Mouse (Mus musculus): ENCODE measurements around the gene Cxcr4. TPM values are rescaled to one million over a fixed set of nuclear protein-coding genes. Genes with fewer than 3 reads are reported as not detected.
A peak's percentile ranks its signal among the peaks of the same experiment; 100 is the strongest.
"Not testable (repeated sequence)": the region's sequence is repeated elsewhere in the genome, so short reads cannot be mapped to it uniquely, and the experiment has no call there.

Cxcr4 gene
- total RNA-seq, 2 experiments from 2014 or later: 15.7 to 17.1 TPM

- intact Hi-C loops (cut with DNase I; ENCODE audit: low total_unique reads): no loop called here
- DNase-seq: no peak
Observed at GRCm38 (mm10) chr1:128602018-128602687, 10.1 kb upstream of the Cxcr4 start.

GRCm38 (mm10) chr1:128601307-128601706 is 9.2 kb upstream of the Cxcr4 start:
- intact Hi-C loops (cut with DNase I; ENCODE audit: low total_unique reads): no loop called here
- DNase-seq: no peak

- intact Hi-C loops (cut with DNase I; ENCODE audit: low total_unique reads): no loop called here
- DNase-seq: no peak
Observed at GRCm38 (mm10) chr1:128600549-128600948, 8.5 kb upstream of the Cxcr4 start.

GRCm38 (mm10) chr1:128597209-128597782 is 5.2 kb upstream of the Cxcr4 start:
- intact Hi-C loops (cut with DNase I; ENCODE audit: low total_unique reads): no loop called here

GRCm38 (mm10) chr1:128595528-128595927 is 3.4 kb upstream of the Cxcr4 start:
- DNase-seq: no peak
- intact Hi-C loops (cut with DNase I; ENCODE audit: low total_unique reads): no loop called here

More at GRCm38 (mm10) chr1:128597209-128597782, 5.2 kb upstream of the Cxcr4 start:
- DNase-seq: no peak

- intact Hi-C loops (cut with DNase I; ENCODE audit: low total_unique reads): no loop called here
- no peak for DNase-seq
Observed at GRCm38 (mm10) chr1:128595105-128595420, 3.0 kb upstream of the Cxcr4 start.

DNA sequence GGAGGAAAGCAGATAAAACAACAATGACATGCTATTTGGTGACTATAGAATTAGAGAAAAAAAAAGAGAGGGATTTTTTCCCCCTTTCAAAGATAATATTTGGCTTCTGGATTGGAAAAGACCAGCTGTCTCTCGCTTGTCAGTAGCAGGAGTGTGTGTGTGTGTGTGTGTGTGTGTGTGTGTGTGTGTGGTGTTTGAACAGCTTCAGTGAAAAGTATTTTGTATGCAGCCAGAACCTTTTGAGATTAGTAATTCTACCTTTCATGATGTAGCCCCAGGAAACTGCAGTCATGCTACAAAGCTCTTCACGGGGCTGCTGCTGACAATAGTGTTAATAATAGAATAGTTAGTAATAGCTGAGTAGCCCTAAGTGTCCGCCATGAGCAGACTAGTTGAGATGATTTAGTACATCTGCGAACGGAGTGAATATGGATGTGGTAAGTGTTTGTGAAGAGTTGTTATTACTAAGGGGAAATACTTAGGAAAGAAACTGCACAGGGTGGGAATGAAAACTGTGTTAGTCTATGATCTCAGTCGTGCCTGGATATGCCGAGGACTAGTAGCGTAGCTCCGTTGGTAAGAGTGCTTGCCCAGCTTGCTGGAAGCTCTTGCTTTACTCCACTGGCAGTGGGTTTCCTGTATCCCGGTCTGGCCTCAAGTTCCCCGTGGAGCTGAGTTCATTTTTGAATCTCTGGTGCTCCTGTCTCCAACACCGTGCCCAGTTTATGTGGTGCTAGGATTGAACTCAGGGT is 2.4 kb upstream of the Cxcr4 start:
- intact Hi-C loops (cut with DNase I; ENCODE audit: low total_unique reads): loop anchor here (5.0 kb wide), 1 partner anchor 228 kb away; no protein-coding TSS in a partner anchor

GRCm38 (mm10) chr1:128592961-128593501 is 938 bp upstream of the Cxcr4 start:
- intact Hi-C loops (cut with DNase I; ENCODE audit: low total_unique reads): loop anchor here (5.0 kb wide), 1 partner anchor 229 kb away; no protein-coding TSS in a partner anchor
- DNase-seq: peak; percentile 42

More for the DNA sequence above, 2.4 kb upstream of the Cxcr4 start:
- DNase-seq: no peak

DNA sequence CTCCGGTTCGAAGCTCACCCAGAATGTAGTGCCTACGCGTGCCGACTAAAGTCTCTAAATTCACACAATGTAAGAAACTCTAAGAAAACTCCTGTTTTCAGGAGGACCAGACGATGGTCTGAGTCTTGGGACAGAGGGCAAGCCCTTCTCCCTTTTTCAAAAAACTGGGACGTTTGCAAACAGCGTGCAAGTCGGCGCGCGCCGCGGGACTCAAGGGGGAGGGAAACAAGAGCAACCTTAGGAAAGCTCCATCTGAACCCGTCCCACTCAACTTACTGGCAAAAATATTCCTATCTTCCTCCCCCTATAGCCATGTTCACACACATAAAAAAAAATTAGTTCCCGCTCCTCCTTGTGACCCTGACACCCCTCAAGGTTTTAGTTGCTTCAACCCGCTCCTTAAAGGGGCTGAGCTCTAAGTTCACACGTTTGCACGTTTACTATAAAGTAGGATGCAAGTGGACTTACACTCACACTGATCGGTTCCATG is 327 bp downstream of the Cxcr4 start:
- peak; percentile 14 for DNase-seq
- intact Hi-C loops (cut with DNase I; ENCODE audit: low total_unique reads): loop anchor here (5.0 kb wide), 1 partner anchor 231 kb away; no protein-coding TSS in a partner anchor

DNA sequence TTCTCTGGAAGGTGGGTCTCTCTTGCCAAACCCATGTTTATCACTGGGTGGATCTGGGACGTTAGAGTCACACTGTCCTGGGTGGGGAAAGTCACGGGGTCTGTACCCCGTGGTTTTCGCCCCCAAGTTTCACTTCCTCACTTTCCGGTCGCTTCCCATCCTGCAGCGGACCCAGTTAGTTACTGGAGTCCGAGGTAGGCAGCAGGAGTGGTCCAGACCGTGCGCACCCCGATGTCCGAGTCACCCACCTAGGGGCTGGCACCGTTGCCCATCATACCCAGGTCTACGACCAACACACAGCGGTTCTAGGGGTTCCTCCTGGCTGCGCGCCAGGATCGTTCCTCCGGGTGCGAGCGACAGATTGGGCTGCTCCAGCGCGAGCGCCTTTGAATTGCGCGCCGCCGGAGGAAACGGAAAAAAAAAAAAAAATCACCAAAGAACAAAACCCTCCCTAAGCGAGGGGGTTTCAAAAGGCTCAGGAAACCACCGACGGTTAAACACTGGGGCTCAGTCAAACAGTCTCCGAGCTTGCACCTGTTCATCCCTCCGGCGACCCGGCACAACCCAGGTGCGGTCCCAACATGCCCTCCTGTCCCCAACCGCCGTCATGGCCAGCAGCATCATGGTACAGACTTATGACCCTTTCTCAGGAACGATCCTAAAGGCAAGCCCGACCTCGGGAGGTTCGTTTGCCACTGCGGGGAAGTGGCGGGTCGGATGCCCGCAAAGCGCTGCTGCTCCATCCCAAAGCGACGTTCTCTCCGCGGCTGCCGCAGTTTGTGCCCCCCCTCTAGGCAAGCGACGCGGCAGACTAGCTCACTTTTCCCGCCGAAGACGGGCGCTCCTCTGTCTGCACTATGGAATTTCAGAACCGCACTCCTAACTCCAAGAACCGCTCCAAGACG is 1.0 kb downstream of the Cxcr4 start:
- DNase-seq: peak; percentile 47
- intact Hi-C loops (cut with DNase I; ENCODE audit: low total_unique reads): loop anchor here (5.0 kb wide), 1 partner anchor 231 kb away; no protein-coding TSS in a partner anchor

DNA sequence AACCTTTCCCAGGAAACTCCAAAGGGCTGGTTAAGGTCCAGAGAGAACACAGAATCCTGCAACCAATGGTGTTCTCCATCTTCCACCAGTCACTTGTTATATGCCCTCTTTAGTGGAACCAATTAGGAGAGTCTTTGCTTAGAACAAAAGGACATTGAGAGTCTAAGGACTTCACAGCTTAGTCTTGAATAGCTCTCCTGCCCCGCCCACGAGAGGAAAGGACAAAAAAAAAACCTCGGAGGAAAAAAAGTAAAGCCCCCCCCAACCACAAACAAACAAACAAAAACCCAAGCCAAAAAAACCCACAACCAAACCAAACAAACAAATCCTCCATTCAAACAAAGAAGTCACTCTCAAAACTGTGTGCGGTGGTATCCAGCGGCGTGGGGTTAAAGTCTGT is 2.1 kb downstream of the Cxcr4 start:
- intact Hi-C loops (cut with DNase I; ENCODE audit: low total_unique reads): loop anchor here (5.0 kb wide), 1 partner anchor 232 kb away; no protein-coding TSS in a partner anchor
- no peak for DNase-seq

GRCm38 (mm10) chr1:128589488-128589887 is 2.6 kb downstream of the Cxcr4 start:
- DNase-seq: no peak

DNA sequence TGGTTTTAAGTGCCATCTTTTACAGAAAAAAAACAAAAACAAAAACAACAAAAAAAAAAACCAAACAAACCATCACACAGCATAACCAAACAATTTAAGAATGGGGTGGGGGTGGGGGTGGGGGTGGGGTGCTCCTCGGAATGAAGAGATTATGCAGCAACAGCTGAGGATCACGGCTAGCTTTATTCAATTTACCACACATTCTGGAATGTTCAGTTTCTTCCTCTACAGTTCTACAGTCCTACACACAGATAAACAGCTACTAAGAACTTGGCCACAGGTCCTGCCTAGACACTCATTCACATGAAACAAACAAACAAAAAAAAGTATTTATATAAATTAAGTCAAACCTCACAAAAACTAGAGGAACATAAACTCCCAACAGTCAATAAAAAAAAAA is 3.8 kb downstream of the Cxcr4 start:
- DNase-seq: no peak
- intact Hi-C loops (cut with DNase I; ENCODE audit: low total_unique reads): no loop called here

More at GRCm38 (mm10) chr1:128589488-128589887, 2.6 kb downstream of the Cxcr4 start:
- intact Hi-C loops (cut with DNase I; ENCODE audit: low total_unique reads): no loop called here

DNA sequence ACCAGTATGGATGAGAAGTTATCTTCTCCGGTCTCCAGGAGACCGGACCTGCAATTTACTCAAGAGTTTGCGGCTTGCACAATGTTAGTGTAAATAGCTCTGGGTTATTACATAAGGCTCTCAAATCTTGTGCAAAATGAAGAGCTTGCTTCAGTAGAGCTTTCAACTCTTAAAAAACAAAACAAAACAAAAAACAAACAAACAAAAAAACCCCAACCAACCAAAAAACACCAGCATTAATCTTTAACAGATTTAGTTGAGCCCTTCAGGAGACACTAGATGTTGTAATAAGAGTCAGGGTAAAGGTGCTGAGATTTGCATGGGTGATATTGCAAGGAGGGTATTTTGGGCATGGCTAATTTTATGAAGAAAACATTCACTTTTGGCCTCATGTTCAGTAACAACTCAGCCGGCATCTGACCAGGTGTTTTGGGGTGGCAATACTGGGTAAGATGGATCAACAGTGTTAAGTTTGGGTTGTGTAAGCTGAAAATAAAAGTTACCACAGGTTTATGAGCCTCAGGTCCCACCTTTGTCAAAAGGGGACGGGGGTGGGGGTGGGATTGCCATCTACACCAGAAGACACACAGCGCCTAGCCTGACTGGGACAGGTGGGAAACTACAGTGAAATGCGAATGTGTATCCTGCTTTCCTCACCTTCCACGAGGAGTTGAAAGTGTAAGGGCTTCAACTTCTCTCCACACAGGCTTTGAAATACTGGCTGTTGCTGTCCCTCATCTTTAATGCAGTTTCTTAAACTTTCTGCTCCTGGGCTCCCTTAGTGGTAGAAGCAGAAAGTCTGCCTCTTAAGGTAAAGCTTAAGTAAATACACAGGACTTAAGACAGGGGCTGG is 4.9 kb downstream of the Cxcr4 start:
- DNase-seq: no peak

DNA sequence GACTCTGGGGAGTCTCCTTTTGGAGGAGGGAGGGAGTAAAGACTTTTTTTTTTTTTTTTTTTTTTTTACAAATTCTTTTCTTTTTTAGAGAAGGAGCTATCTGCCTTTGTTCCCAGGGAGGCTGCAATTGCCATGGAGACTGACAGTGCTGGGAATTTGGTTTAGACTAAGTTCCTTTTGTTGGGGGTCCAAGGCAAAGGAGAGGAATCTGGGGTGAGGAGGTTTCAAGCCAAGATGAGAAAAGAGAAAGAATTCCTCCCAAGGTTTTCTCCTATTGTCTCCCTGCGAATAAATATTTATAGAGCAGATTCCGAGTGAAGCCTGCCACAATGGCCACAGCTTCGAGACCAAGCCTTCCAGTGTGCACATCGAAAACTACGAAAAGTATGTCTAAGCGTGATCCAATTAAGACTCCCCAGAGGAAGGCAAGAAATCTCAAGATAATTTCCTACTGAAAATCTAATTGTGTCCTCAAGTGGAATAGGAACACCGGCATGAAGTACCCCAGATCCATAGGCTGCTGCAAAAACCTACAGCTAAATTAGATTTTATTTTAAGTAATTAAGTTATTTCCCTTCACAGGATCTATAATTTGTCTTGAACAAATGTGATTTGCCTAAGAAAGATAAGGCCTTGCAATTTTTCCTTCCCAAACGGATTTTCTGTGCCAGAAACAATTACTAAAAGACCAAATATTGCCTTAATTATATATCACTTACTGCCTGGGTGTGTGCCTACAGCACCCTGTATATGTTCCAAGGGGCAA is 5.7 kb downstream of the Cxcr4 start:
- intact Hi-C loops (cut with DNase I; ENCODE audit: low total_unique reads): no loop called here
- DNase-seq: no peak

More for the DNA sequence above, 4.9 kb downstream of the Cxcr4 start:
- intact Hi-C loops (cut with DNase I; ENCODE audit: low total_unique reads): no loop called here

- intact Hi-C loops (cut with DNase I; ENCODE audit: low total_unique reads): no loop called here
- DNase-seq: no peak
Observed at GRCm38 (mm10) chr1:128585396-128586161, 6.5 kb downstream of the Cxcr4 start.

DNA sequence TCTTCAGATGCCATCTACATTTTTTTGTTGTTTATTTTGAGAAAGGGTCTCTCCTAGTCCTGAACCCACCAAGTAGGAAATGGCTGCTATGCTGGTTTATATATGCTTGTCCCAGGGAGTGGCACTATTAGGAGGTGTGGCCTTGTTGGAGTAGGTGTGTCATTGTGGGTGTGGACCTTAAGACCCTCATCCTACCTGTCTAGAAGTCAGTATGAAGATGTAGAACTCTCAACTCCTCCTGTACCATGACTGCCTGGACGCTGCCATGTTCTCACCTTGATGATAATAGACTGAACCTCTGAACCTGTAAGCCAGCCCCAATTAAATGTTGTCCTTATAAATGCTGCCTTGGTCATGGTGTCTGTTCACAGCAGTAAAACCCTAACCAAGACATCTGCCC is 7.4 kb downstream of the Cxcr4 start:
- DNase-seq; intact Hi-C loops (cut with DNase I; ENCODE audit: low total_unique reads): not testable (repeated sequence)

Data from gastrocnemius, postnatal 14 days (tissue).